Mouse (Mus musculus) liver, embryonic 13.5 days (tissue): ENCODE results near the gene Lrr1. TPM values are rescaled to one million over a fixed set of nuclear protein-coding genes. Genes with fewer than 3 reads are reported as not detected.
"Not testable (repeated sequence)": the region's sequence is repeated elsewhere in the genome, so short reads cannot be mapped to it uniquely, and the experiment has no call there.

Experiments used
- ATAC-seq: fragments of 200-750 bp; cut with Nextera tagmentation; 2 replicates; pipeline ENCODE4 v1.8.0; 2017; ENCODE audit warnings: low read depth, mild to moderate bottlenecking, moderate number of reproducible peaks, moderate library complexity
- DNase-seq: peaks from one replicate; pipeline ENCODE4 v3.0.0; 2022
- H3K27ac ChIP-seq: fragments of 300-500 bp; sonication (generic); 2 replicates; pipeline ENCODE4 v1.5.1; 2015; ENCODE audit warnings: moderate library complexity, mild to moderate bottlenecking, inconsistent platforms
- H3K27me3 ChIP-seq: fragments of 300-500 bp; sonication (generic); 2 replicates; pipeline ENCODE4 v1.6.1; 2015; ENCODE audit warnings: mild to moderate bottlenecking, inconsistent platforms
- H3K36me3 ChIP-seq: fragments of 300-500 bp; sonication (generic); 2 replicates; pipeline ENCODE4 v1.6.1; 2015; ENCODE audit warnings: mild to moderate bottlenecking, inconsistent platforms
- H3K4me1 ChIP-seq: fragments of 300-500 bp; sonication (generic); replicated peaks from 2 replicates; pipeline ENCODE4 v1.6.1; 2015; ENCODE audit warnings: inconsistent platforms
- H3K4me2 ChIP-seq: fragments of 300-500 bp; sonication (generic); 2 replicates; pipeline ENCODE4 v1.6.1; 2015; ENCODE audit warnings: inconsistent platforms, mild to moderate bottlenecking, moderate library complexity
- H3K4me3 ChIP-seq: fragments of 300-500 bp; sonication (generic); replicated peaks from 2 replicates; pipeline ENCODE4 v1.5.1; 2015; ENCODE audit warnings: mild to moderate bottlenecking, inconsistent platforms
- H3K9ac ChIP-seq: fragments of 300-500 bp; sonication (generic); 2 replicates; pipeline ENCODE4 v1.6.1; 2015; ENCODE audit warnings: mild to moderate bottlenecking, inconsistent platforms
- H3K9me3 ChIP-seq: fragments of 300-500 bp; sonication (generic); replicated peaks from 2 replicates; pipeline ENCODE4 v1.6.1; 2016; ENCODE audit warnings: inconsistent platforms
- WGBS: fragments of 180-500 bp; shearing (Covaris S2); methylation state at CpG from one replicate; pipeline ENCODE4 v1.1.7; 2015; ENCODE audit not compliant: insufficient replicate concordance; 5-methylcytosine and 5-hydroxymethylcytosine counted together
- polyA plus RNA-seq: library from polyadenylated mRNA; unstranded; fragments of >200 nt; fragmentation: Nextera tagmentation; extraction: Ambion mirVana; gene quantifications from 2 replicates; pipeline ENCODE4 v1.2.1, GENCODE M21; 2015

Gene Lrr1
- polyA plus RNA-seq, 1 experiment from 2014 or later: 24.6 TPM

DNA sequence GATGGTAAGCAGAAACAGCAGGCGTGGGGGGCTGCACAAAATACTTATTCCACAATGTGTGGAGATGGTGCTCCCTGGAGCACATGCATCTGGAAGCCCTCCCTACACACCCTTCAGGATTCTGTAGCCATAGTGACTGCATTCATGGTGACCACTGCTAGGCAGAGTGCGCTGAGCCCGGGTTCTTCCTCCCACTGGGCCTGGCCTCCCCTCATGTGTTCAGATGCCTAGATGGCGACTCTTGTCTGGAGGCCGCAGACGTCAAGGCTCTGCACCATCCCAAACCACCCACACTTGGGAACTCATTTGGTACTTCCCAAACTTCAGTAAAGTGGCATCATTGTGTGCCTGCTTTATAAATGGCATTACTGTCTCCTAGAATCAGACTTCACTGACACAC, 25.2 kb upstream of the Lrr1 start:
- WGBS: 62% methylated on average over 6 of the region's 6 CpGs
- no peaks in the 10 kb centered on the region for H3K9me3 ChIP-seq

DNA sequence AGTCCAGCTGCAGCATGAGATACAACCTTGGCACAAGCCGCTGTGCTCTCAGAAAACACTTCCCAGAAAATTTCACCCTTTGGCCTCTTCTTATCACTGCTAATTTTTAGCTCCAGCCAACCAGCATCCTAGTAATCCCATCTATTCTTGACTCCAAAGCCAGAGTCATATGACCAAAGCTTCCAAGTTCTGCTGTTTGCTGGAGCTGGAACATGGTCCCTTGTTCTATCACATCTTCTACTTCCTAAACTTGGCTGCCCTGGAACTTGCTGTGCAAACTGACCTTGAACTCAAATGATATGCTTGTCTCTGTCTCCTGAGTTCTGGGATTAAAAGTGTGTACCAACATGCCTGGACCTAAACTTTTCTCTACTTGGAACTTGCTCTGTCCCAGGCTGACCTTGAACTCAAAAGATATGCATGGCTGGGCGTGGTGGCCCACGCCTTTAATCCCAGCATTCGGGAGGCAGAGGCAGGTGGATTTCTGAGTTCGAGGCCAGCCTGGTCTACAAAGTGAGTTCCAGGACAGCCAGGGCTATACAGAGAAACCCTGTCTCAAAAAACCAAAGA, 21.4 kb upstream of the Lrr1 start:
- Histone ChIP-seq H3K9me3 (no peaks in the 10 kb centered on the region), H3K27ac (no peak overlapping the region), H3K36me3 (no peaks in the 10 kb centered on the region), H3K4me2 (no peak overlapping the region), H3K4me1 (no peaks in the 10 kb centered on the region), H3K27me3 (no peaks in the 10 kb centered on the region), H3K9ac (no peak overlapping the region), H3K4me3 (no peak overlapping the region)
- 71% methylated on average over 5 of the region's 5 CpGs for WGBS
- no peak for DNase-seq
- ATAC-seq: no peak

More for the DNA sequence above, 25.2 kb upstream of the Lrr1 start:
- ATAC-seq (no peak), DNase-seq (no peak)
- no peaks in the 10 kb centered on the region for H3K36me3 ChIP-seq
- H3K4me2 ChIP-seq: no peak overlapping the region
- no peak overlapping the region for H3K27ac ChIP-seq
- H3K4me1 ChIP-seq: no peaks in the 10 kb centered on the region
- H3K4me3 ChIP-seq: no peak overlapping the region
- H3K27me3 ChIP-seq: no peaks in the 10 kb centered on the region
- H3K9ac ChIP-seq: no peak overlapping the region

- no peak for DNase-seq
- no peak overlapping the region for H3K4me2 ChIP-seq
- no peaks in the 10 kb centered on the region for H3K9me3 ChIP-seq
- no peak overlapping the region for H3K4me3 ChIP-seq
- no peak overlapping the region for H3K27ac ChIP-seq
- no peak overlapping the region for H3K9ac ChIP-seq
- H3K27me3 ChIP-seq: no peaks in the 10 kb centered on the region
- no peak for ATAC-seq
- no peaks in the 10 kb centered on the region for H3K4me1 ChIP-seq
- no peaks in the 10 kb centered on the region for H3K36me3 ChIP-seq
- 67% methylated on average over 13 of the region's 13 CpGs for WGBS
Measured at GRCm38 (mm10) chr12:69150049-69150448, 18.6 kb upstream of the Lrr1 start.

- no peak for DNase-seq
- H3K36me3 ChIP-seq: peaks cover 23% of the 10 kb centered on the region
- peak overlapping the region; percentile 95; the same call in 1 of the 2 replicates for H3K27ac ChIP-seq
- H3K4me3 ChIP-seq: no peak overlapping the region
- whole genome bisulfite sequencing: 72% methylated on average over 2 of the region's 2 CpGs
- no peak for ATAC-seq
- H3K9ac ChIP-seq: no peak overlapping the region
- no peak overlapping the region for H3K4me2 ChIP-seq
- no peaks in the 10 kb centered on the region for H3K27me3 ChIP-seq
- H3K4me1 ChIP-seq: peaks cover 23% of the 10 kb centered on the region
- H3K9me3 ChIP-seq: no peaks in the 10 kb centered on the region
Measured at GRCm38 (mm10) chr12:69155923-69156322, 12.7 kb upstream of the Lrr1 start.

GRCm38 (mm10) chr12:69156436-69156835, 12.2 kb upstream of the Lrr1 start:
- H3K27me3 ChIP-seq: no peaks in the 10 kb centered on the region
- peaks cover 23% of the 10 kb centered on the region for H3K36me3 ChIP-seq
- no peak for DNase-seq
- 0 out of 2 replicates have a peak overlapping the region, but pooled peaks have one; percentile 96 for H3K9ac ChIP-seq
- peak overlapping the region; percentile 90 for H3K4me2 ChIP-seq
- no peak for ATAC-seq
- 76% methylated on average over 4 of the region's 4 CpGs for WGBS
- H3K9me3 ChIP-seq: no peaks in the 10 kb centered on the region
- H3K4me3 ChIP-seq: no peak overlapping the region
- H3K4me1 ChIP-seq: peaks cover 23% of the 10 kb centered on the region
- H3K27ac ChIP-seq: peak overlapping the region; percentile 95

DNA sequence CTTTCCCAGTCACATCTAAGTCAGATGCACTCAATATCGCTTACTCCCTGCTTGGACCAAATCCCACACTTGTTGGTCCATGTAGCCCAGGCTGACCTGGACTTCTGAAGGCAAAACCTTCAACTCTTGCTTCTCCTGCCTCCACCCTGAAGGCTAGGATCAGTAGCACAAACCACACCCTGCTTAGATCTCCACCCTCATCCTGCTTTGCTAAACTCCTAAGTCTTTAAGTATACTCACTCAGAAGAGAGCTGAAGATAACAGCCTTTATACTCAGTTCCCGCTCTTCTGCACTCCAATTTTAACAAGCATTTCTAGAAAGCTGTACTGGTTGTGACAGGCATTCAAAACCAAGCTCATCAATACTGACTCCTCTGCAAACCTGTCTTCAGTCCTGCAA, 11.5 kb upstream of the Lrr1 start:
- Histone ChIP-seq H3K4me2 (peak overlapping the region; percentile 90), H3K36me3 (peaks cover 23% of the 10 kb centered on the region), H3K9me3 (no peaks in the 10 kb centered on the region), H3K9ac (peak overlapping the region; percentile 96), H3K27me3 (no peaks in the 10 kb centered on the region), H3K27ac (peak overlapping the region; percentile 95), H3K4me3 (peak overlapping the region; percentile 85), H3K4me1 (peaks cover 23% of the 10 kb centered on the region)
- DNase-seq: peak; percentile 20
- WGBS: 55% methylated on average over 2 of the region's 2 CpGs
- no peak for ATAC-seq

DNA sequence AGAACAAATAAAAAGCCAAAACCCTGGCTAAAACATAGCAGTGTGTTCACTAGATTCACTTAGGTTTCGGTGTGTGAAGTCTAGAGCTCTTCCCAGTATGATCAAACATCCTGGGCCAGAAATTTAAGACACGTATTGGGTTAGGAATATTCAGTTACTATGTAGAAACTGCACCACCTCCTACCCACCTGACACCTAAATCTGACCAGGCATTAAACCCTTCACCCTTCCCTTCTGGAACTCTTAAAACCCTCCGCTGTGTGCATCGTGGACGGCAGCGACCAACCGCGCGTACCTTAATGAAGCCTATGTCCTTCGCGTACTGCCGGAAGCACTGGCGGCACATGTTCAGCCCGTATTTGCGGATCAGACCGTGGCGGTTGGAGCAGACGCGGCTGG, 10.2 kb upstream of the Lrr1 start:
- Histone ChIP-seq H3K27me3 (no peaks in the 10 kb centered on the region), H3K27ac (peak overlapping the region; percentile 95), H3K4me2 (peak overlapping the region; percentile 90), H3K9ac (peak overlapping the region; percentile 96), H3K4me3 (peak overlapping the region; percentile 85), H3K9me3 (no peaks in the 10 kb centered on the region), H3K4me1 (peaks cover 23% of the 10 kb centered on the region), H3K36me3 (peaks cover 23% of the 10 kb centered on the region)
- DNase-seq: no peak
- WGBS: under 1% methylated on average over 19 of the region's 19 CpGs
- ATAC-seq: no peak

DNA sequence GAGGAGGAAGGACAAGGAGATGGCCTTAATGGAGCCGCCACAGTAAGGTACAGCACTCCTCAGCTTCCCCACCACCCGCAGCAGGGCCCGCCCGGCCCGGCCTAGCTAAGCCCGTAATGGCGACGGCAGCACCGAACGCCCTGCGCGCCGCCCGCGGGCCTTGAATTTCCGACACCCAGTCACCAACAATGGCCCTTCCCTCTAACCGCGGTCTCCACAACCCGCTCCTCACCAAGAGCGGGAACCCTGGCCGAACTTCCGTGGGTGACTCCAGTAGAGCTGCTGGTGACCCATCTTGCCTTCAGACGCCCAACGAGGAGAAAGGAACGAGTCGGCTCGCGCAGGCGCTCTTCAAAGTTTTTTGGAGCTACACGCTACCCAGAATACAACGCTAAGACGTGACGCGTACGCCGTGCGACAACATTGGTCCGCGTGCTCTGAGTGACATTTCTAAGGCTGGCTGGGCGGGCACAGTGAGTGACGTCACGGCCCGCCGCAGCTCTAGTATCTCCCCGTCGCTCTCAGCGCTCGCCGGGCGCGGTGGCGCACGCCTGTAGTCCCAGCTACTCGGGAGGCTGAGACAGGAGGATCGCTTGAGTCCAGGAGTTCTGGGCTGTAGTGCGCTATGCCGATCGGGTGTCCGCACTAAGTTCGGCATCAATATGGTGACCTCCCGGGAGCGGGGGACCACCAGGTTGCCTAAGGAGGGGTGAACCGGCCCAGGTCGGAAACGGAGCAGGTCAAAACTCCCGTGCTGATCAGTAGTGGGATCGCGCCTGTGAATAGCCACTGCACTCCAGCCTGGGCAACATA, 9.6 kb upstream of the Lrr1 start, which contains the start of gene Rps29:
Gene Rps29 (minus strand): TSS at position 422 of the 813 bp plus-strand sequence.
- WGBS: under 1% methylated on average over 59 of the region's 68 CpGs
- peak within 1 kb of the TSS; percentile 96 for H3K9ac ChIP-seq
- ATAC-seq: peak; percentile 95
- not testable (repeated sequence) for H3K9me3 ChIP-seq, H3K27me3 ChIP-seq
- peak within 1 kb of the TSS; percentile 90 for H3K4me2 ChIP-seq
- DNase-seq: peak; percentile 94
- H3K36me3 ChIP-seq: peaks cover 23% of the 10 kb centered on the region
- H3K4me3 ChIP-seq: peak within 1 kb of the TSS; percentile 85
- peaks cover 23% of the 10 kb centered on the region for H3K4me1 ChIP-seq
- H3K27ac ChIP-seq: peak within 1 kb of the TSS; percentile 95

DNA sequence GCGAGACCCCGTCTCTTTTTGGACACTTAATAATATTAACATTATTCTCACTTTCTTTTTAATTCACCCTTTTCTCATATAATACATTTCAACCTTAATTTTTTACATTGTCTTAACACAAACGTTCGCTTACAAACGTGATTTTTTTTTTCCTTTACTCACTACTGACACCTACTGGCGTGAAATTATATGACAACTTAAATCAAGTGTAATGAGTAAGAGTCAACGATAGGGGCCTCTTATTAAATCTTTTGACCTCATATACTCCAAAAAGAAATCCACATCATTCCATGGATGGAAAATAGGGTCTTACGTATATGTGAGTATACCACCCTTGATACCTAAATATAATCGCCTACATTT, 9.1 kb upstream of the Lrr1 start:
- no peak for ATAC-seq

GRCm38 (mm10) chr12:69160677-69161076, 7.9 kb upstream of the Lrr1 start:
- H3K9ac ChIP-seq, H3K9me3 ChIP-seq, H3K4me2 ChIP-seq, H3K4me3 ChIP-seq, H3K27me3 ChIP-seq, DNase-seq, ATAC-seq: not testable (repeated sequence)
- peaks cover 23% of the 10 kb centered on the region for H3K36me3 ChIP-seq
- peaks cover 37% of the 10 kb centered on the region for H3K4me1 ChIP-seq
- 0 out of 2 replicates have a peak overlapping the region, but pooled peaks have one; percentile 1 for H3K27ac ChIP-seq
- 61% methylated on average over 2 of the region's 2 CpGs for WGBS

More for the DNA sequence above, 9.1 kb upstream of the Lrr1 start:
- no peak for DNase-seq
- Histone ChIP-seq H3K27me3 (no peaks in the 10 kb centered on the region), H3K9ac (no peak overlapping the region), H3K4me2 (peak overlapping the region; percentile 56), H3K4me1 (peaks cover 29% of the 10 kb centered on the region), H3K9me3 (no peaks in the 10 kb centered on the region), H3K36me3 (peaks cover 23% of the 10 kb centered on the region), H3K4me3 (peak overlapping the region; percentile 39), H3K27ac (peak overlapping the region; percentile 66)
- 3% methylated on average over 9 of the region's 9 CpGs for WGBS

- WGBS: 70% methylated on average over 4 of the region's 4 CpGs
- not testable (repeated sequence) for H3K27me3 ChIP-seq, H3K27ac ChIP-seq, H3K36me3 ChIP-seq, H3K4me2 ChIP-seq, DNase-seq, H3K4me3 ChIP-seq, ATAC-seq, H3K9me3 ChIP-seq, H3K9ac ChIP-seq
- peaks cover 30% of the 10 kb centered on the region for H3K4me1 ChIP-seq
Measured at GRCm38 (mm10) chr12:69163586-69163985, 5.0 kb upstream of the Lrr1 start.
